Mouse (Mus musculus) intestine, embryonic 14.5 days (tissue): ENCODE results near the gene Plekhm2. TPM values are rescaled to one million over a fixed set of nuclear protein-coding genes. Genes with fewer than 3 reads are reported as not detected.

ENCODE experiments used
- ATAC-seq: fragments of 200-750 bp; cut with Nextera tagmentation; replicated peaks from 2 replicates; pipeline ENCODE4 v1.8.0; 2017; ENCODE audit warnings: low read depth, moderate number of reproducible peaks, moderate TSS enrichment, moderate library complexity; ENCODE audit not compliant: low FRiP score, low TSS enrichment
- DNase-seq: peaks from one replicate; pipeline ENCODE4 v3.0.0-alpha.2; 2018; ENCODE audit warnings: low spot score
- H3K27ac ChIP-seq: fragments of 300-500 bp; sonication (generic); 2 replicates; pipeline ENCODE4 v1.5.1; 2014; ENCODE audit warnings: low read depth, mild to moderate bottlenecking, control low read depth
- H3K27me3 ChIP-seq: fragments of 300-500 bp; sonication (generic); replicated peaks from 2 replicates; pipeline ENCODE4 v1.6.1; 2014; ENCODE audit warnings: low read length, control low read depth; ENCODE audit not compliant: control insufficient read depth, insufficient read depth
- H3K36me3 ChIP-seq: fragments of 300-500 bp; sonication (generic); 2 replicates; pipeline ENCODE4 v1.6.1; 2014; ENCODE audit warnings: low read length, control low read depth; ENCODE audit not compliant: control insufficient read depth, insufficient read depth
- H3K4me1 ChIP-seq: fragments of 300-500 bp; sonication (generic); replicated peaks from 2 replicates; pipeline ENCODE4 v1.6.1; 2014; ENCODE audit warnings: low read length, control low read depth, mixed read lengths; ENCODE audit not compliant: control insufficient read depth, insufficient read depth
- H3K4me2 ChIP-seq: fragments of 300-500 bp; sonication (generic); 2 replicates; pipeline ENCODE4 v1.6.1; 2014; ENCODE audit warnings: low read length
- H3K4me3 ChIP-seq: fragments of 300-500 bp; sonication (generic); 2 replicates; pipeline ENCODE4 v1.5.1; 2014; ENCODE audit warnings: low read depth, low read length, control low read depth, mixed read lengths
- H3K9ac ChIP-seq: fragments of 300-500 bp; sonication (generic); 2 replicates; pipeline ENCODE4 v1.6.1; 2014; ENCODE audit warnings: mild to moderate bottlenecking, low read length
- H3K9me3 ChIP-seq: fragments of 300-500 bp; sonication (generic); 2 replicates; pipeline ENCODE4 v1.6.1; 2016; ENCODE audit warnings: low read length, control low read depth; ENCODE audit not compliant: control insufficient read depth
- WGBS: fragments of 180-500 bp; shearing (Covaris S2); extraction: QIAGEN DNeasy Blood & Tissue Kit; methylation state at CpG from one replicate; pipeline ENCODE4 v1.1.7; 2014; 5-methylcytosine and 5-hydroxymethylcytosine counted together
- polyA plus RNA-seq: library from polyadenylated mRNA; unstranded; fragments of >200 nt; fragmentation: Nextera tagmentation; extraction: Ambion mirVana; gene quantifications from 2 replicates; pipeline ENCODE4 v1.2.1, GENCODE M21; 2014

Plekhm2 gene
- polyA plus RNA-seq, 1 experiment from 2014 or later: 3.2 TPM

DNA sequence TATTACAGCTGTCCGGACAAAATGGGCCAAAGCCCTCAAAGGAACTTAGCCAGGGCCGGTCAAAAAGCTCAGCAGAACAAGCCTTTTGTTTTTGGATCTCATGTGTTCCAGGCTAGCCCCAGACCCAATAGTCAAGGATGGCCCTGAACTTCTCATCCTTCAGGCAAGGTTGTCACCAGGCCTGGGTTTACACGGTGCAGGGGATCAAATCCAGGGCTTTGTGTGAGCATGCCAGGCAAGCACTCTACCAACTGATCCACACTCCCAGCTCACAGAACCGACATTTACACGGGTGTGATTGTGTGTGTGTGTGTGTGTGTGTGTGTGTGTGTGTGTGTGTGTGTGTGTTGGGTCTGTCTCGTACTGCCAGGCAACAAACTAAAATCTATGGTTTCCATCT is 47.9 kb downstream of the Plekhm2 start:
- Histone ChIP-seq H3K4me1 (peaks cover 17% of the 10 kb centered on the region), H3K9me3 (no peaks in the 10 kb centered on the region), H3K4me3 (no peak overlapping the region), H3K4me2 (peak overlapping the region; percentile 50; the same call in 1 of the 2 replicates), H3K27ac (no peak overlapping the region), H3K36me3 (no peaks in the 10 kb centered on the region), H3K9ac (no peak overlapping the region), H3K27me3 (no peaks in the 10 kb centered on the region)
- ATAC-seq (no peak), DNase-seq (no peak)
- 74% methylated on average over 6 of the region's 6 CpGs for WGBS

DNA sequence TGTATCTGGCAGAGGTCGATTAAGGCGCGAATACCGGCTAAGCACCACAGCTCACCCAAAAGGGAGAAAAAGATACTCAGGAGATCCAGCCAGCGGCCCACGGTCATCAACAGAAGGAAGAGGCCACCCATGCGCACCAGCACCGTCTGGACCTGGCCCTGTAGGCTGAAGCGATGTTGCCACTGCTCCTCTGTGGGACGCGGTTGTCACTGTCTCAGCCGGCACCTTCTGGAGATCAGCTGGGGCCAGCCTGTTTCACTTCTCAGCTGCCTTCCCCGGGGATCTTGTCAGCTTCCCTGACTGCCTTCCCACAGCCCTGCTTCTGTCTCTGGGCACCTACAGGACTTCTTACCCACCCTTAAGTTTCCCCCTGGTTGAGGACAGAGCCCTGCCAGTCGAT is 49.8 kb downstream of the Plekhm2 start:
- H3K9me3 ChIP-seq: no peaks in the 10 kb centered on the region
- no peak overlapping the region for H3K4me3 ChIP-seq
- WGBS: 85% methylated on average over 14 of the region's 14 CpGs
- DNase-seq (no peak), ATAC-seq (no peak)
- no peak overlapping the region for H3K27ac ChIP-seq
- no peaks in the 10 kb centered on the region for H3K27me3 ChIP-seq
- H3K36me3 ChIP-seq: no peaks in the 10 kb centered on the region
- H3K9ac ChIP-seq: no peak overlapping the region
- no peak overlapping the region for H3K4me2 ChIP-seq
- H3K4me1 ChIP-seq: peaks cover 17% of the 10 kb centered on the region

DNA sequence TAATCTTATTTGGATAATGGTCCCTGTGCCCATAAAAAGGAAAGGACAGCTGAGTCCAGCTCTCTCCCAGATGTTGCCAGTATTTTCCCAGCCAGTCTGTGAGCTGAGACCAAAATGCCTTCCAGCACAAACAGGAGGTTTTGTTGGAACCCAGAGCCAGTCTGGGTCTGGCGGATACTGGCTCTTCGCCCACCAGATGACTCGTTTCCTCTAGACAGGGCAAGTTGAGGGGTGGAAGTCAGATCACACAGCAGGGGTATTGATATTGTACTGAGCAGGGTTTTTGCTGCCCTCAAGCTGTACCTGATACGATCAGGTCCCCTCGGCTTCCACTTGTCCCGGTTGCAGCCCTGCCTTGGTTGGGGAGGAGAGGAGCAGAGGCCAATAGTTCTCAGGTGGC is 55.2 kb downstream of the Plekhm2 start:
- Histone ChIP-seq H3K9me3 (0 out of 2 replicates have a peak, but pooled peaks cover 3% of the 10 kb centered on the region), H3K36me3 (no peaks in the 10 kb centered on the region), H3K4me1 (peaks cover 10% of the 10 kb centered on the region), H3K4me3 (no peak overlapping the region), H3K4me2 (no peak overlapping the region), H3K9ac (no peak overlapping the region), H3K27me3 (no peaks in the 10 kb centered on the region), H3K27ac (no peak overlapping the region)
- DNase-seq: no peak
- ATAC-seq: no peak
- WGBS: 68% methylated on average over 6 of the region's 6 CpGs

DNA sequence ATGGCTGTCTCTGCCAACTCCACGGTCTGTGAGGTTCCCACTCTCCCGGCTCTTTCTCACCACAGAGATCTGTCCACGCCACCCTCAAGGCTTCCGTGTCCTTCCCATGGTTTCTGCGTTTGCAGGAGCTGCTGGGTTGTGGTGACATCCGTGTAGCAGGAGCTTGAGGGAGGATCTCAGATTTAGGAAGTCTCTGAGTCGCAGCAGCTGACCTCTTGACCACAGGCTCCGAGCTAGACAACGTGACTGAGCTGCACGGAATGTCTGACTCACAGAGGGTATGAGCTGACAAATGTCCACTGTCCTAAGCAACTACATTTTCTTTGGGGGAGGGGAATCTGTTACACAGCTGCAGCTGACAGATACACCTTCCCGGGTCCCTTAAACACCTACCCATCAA is 58.8 kb downstream of the Plekhm2 start, which contains the start of gene Fblim1:
Fblim1 (minus strand) TSS at position 236 of the 400 bp plus-strand sequence.
- 75% methylated on average over 11 of the region's 11 CpGs for WGBS
- Histone ChIP-seq H3K27ac (peak within 1 kb of the TSS; percentile 17; the same call in 1 of the 2 replicates), H3K9ac (no peak within 1 kb of the TSS)

DNA sequence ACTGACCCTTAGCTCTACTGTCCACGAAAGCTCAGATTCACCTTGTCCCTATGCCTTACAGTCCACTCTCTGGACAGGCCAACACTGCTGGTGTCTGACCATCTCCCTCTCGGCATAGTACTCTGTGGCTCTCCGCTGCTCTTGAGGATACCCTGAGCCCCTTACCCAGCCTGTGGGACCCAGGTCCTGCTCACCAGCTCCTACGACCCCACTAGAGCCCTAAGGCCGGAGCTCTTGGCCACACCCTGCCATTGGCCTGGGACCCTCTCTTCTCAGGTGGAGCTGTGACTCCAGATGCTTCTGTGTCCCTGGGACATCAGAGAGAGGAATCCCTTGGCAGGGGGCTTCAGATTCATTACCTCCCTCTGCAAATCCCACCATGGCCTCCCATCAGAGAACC is 59.3 kb downstream of the Plekhm2 start:
- Histone ChIP-seq H3K9me3 (0 out of 2 replicates have a peak, but pooled peaks cover 3% of the 10 kb centered on the region), H3K4me2 (no peak overlapping the region), H3K27ac (no peak overlapping the region), H3K9ac (no peak overlapping the region), H3K36me3 (no peaks in the 10 kb centered on the region), H3K27me3 (no peaks in the 10 kb centered on the region), H3K4me3 (no peak overlapping the region), H3K4me1 (peaks cover 18% of the 10 kb centered on the region)
- ATAC-seq: no peak
- WGBS: 86% methylated on average over 5 of the region's 5 CpGs
- DNase-seq: no peak

More for the DNA sequence above, 58.8 kb downstream of the Plekhm2 start, which contains the start of gene Fblim1:
- 0 out of 2 replicates have a peak, but pooled peaks cover 3% of the 10 kb centered on the region for H3K9me3 ChIP-seq
- peaks cover 18% of the 10 kb centered on the region for H3K4me1 ChIP-seq
- no peak within 1 kb of the TSS for H3K4me3 ChIP-seq
- ATAC-seq: no peak
- no peaks in the 10 kb centered on the region for H3K27me3 ChIP-seq
- no peak within 1 kb of the TSS for H3K4me2 ChIP-seq
- DNase-seq: no peak
- no peaks in the 10 kb centered on the region for H3K36me3 ChIP-seq

DNA sequence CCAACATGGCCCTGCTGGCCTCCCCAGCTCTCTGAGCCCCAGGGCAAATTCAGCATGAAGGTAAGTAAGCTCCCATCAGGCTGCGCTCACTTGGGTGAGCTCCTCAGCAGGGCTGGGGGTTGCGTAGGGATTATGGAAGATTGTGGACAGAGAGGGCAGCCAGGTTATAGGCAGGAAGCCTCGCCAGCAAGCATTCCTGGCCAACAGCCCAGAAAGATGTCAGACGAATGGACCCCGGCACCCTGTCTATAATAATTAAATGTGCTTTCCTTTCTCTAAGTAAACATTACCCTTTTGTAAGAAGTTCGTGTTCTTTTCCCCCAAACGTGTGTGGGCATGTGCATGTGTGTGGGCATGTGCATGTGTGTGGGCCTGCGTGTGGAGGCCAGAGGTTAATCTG is 60.2 kb downstream of the Plekhm2 start:
- Histone ChIP-seq H3K4me3 (no peak overlapping the region), H3K9me3 (0 out of 2 replicates have a peak, but pooled peaks cover 3% of the 10 kb centered on the region), H3K27me3 (no peaks in the 10 kb centered on the region), H3K4me2 (no peak overlapping the region), H3K9ac (no peak overlapping the region), H3K27ac (peak overlapping the region; percentile 17), H3K4me1 (peaks cover 23% of the 10 kb centered on the region), H3K36me3 (no peaks in the 10 kb centered on the region)
- DNase-seq: no peak
- no peak for ATAC-seq
- 26% methylated on average over 8 of the region's 8 CpGs for WGBS

DNA sequence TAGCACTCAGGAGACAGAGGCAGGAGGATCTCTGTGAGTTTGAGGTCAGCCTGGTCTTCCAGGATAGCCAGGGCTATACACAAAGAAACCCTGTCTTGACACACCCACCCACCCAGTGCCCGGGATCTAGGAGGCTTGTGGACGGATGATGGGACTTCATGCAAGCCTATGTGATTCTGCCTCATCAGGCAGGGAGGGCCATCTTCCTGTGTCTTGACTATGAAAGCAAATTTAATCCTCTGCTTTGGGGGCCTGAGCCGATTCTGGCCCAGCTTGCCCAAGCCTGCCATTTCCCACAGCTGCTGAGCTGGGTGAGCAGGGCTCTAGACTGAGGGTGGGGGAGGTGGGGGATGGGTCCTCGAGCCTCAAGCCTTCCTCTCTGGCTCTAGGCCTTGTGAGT is 60.8 kb downstream of the Plekhm2 start:
- Histone ChIP-seq H3K36me3 (no peaks in the 10 kb centered on the region), H3K4me2 (no peak overlapping the region), H3K27ac (peak overlapping the region; percentile 17), H3K27me3 (no peaks in the 10 kb centered on the region), H3K9ac (no peak overlapping the region), H3K4me1 (peaks cover 23% of the 10 kb centered on the region), H3K4me3 (no peak overlapping the region), H3K9me3 (0 out of 2 replicates have a peak, but pooled peaks cover 3% of the 10 kb centered on the region)
- 64% methylated on average over 4 of the region's 4 CpGs for WGBS
- no peak for ATAC-seq
- no peak for DNase-seq

DNA sequence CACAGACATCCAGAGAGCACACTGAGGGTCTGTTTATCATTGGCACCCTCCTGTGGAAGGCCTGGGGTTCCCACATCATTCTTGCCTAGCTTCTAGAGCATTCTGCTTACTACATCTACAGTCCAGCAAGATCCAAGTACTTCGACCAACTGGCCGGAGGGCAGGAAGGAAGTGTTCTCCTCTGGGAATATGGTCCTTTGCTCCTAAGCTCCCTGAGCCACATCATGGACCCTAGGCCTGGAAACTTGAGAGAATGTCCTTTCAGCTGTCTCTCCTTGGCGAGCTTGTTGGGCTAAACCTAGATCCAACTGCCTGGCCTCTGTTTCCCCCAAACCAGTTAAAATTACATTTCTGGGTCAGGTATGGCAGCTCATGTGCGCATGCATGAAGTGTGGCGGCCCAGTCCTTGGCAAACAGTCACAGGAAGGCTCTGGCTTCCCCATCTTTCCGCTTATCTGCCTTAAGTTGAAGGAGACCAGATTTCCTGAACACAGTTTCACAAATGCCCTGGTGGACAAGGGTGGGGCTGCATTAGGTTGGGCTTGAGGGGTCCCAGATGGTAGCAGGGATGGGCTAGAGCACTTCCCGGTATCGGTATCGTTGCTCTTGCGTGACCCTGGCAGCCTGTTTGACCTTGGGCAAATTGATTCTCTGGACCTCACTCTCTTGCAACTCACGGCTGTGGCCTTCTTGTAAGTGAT is 62.0 kb downstream of the Plekhm2 start:
- DNase-seq (no peak), ATAC-seq (no peak)
- Histone ChIP-seq H3K27me3 (no peaks in the 10 kb centered on the region), H3K4me3 (no peak overlapping the region), H3K27ac (no peak overlapping the region), H3K4me1 (peaks cover 27% of the 10 kb centered on the region), H3K9me3 (0 out of 2 replicates have a peak, but pooled peaks cover 3% of the 10 kb centered on the region), H3K9ac (no peak overlapping the region), H3K4me2 (no peak overlapping the region), H3K36me3 (no peaks in the 10 kb centered on the region)
- 71% methylated on average over 11 of the region's 11 CpGs for WGBS
